Mouse (Mus musculus) lung, embryonic 15.5 days (tissue): ENCODE measurements around the gene Smad3. TPM values are rescaled to one million over a fixed set of nuclear protein-coding genes. Genes with fewer than 3 reads are reported as not detected.

Experiments
- ATAC-seq: fragments of 200-750 bp; cut with Nextera tagmentation; 2 replicates; pipeline ENCODE4 v1.8.0; 2017; ENCODE audit warnings: moderate number of reproducible peaks, borderline replicate concordance; ENCODE audit not compliant: low FRiP score, low TSS enrichment; ENCODE audit errors: extremely low read depth
- H3K27ac ChIP-seq: fragments of 300-500 bp; sonication (generic); 2 replicates; pipeline ENCODE4 v1.5.1; 2015; ENCODE audit warnings: moderate library complexity, mild to moderate bottlenecking, inconsistent platforms
- H3K27me3 ChIP-seq: fragments of 300-500 bp; sonication (generic); 2 replicates; pipeline ENCODE4 v1.6.1; 2015; ENCODE audit warnings: inconsistent platforms
- H3K36me3 ChIP-seq: fragments of 300-500 bp; sonication (generic); 2 replicates; pipeline ENCODE4 v1.6.1; 2015; ENCODE audit warnings: inconsistent platforms
- H3K4me1 ChIP-seq: fragments of 300-500 bp; sonication (generic); 2 replicates; pipeline ENCODE4 v1.6.1; 2015; ENCODE audit warnings: inconsistent platforms
- H3K4me2 ChIP-seq: fragments of 300-500 bp; sonication (generic); 2 replicates; pipeline ENCODE4 v1.6.1; 2015; ENCODE audit warnings: inconsistent platforms, mild to moderate bottlenecking, moderate library complexity
- H3K4me3 ChIP-seq: fragments of 300-500 bp; sonication (generic); 2 replicates; pipeline ENCODE4 v1.5.1; 2015; ENCODE audit warnings: mild to moderate bottlenecking, inconsistent platforms
- H3K9ac ChIP-seq: fragments of 300-500 bp; sonication (generic); 2 replicates; pipeline ENCODE4 v1.6.1; 2015; ENCODE audit warnings: inconsistent platforms
- H3K9me3 ChIP-seq: fragments of 300-500 bp; sonication (generic); 2 replicates; pipeline ENCODE4 v1.6.1; 2016; ENCODE audit warnings: inconsistent platforms
- WGBS: fragments of 180-500 bp; shearing (Covaris S2); methylation state at CpG from one replicate; pipeline ENCODE4 v1.1.7; 2015; 5-methylcytosine and 5-hydroxymethylcytosine counted together
- polyA plus RNA-seq: library from polyadenylated mRNA; unstranded; fragments of >200 nt; fragmentation: Nextera tagmentation; extraction: Ambion mirVana; gene quantifications from 2 replicates; pipeline ENCODE4 v1.2.1, GENCODE M21; 2015

Smad3 gene
- polyA plus RNA-seq, 1 experiment from 2014 or later, result 20.7 TPM

DNA sequence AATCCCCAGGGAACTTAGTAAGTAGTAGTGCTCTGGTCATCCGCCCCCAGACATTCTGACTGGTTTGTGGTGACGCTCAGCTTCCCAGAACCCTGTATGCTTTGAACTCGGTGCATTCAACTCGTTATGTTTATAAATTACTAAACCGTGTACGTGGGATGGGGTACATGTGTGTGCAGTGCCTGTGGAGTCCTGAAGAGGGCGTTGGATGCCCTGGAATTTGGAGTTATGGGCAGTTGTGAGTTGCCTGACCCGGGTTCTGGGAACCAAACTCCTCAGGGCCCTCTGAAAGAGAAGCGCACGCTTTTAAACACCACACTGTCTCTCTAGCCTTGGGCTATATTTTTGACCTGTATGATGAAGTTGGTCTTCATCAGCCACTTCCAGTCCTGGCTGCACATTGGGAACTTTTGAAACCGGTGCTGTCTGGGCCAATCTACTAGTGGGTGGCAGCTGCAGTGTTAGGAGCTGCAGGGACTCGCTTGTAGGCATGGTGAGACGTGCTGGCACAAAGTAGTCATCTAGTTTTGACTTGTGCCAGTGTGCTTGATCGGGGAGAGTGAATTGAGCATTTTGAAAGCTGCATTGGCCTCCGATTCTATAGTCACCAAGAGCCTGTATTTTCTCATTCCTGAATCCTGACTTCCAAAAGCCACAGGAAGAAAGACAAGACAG lies 133.8 kb downstream of the Smad3 start:
- Histone ChIP-seq H3K27ac (no peak overlapping the region), H3K4me2 (no peak overlapping the region), H3K9ac (no peak overlapping the region), H3K4me1 (no peaks in the 10 kb centered on the region), H3K27me3 (no peaks in the 10 kb centered on the region), H3K4me3 (no peak overlapping the region), H3K36me3 (peaks cover 12% of the 10 kb centered on the region), H3K9me3 (no peaks in the 10 kb centered on the region)
- ATAC-seq, result no peak
- 84% methylated on average over 15 of the region's 15 CpGs for WGBS

GRCm38 (mm10) chr9:63617967-63618366 lies 139.8 kb downstream of the Smad3 start:
- Histone ChIP-seq H3K36me3 (peaks cover 27% of the 10 kb centered on the region), H3K9ac (no peak overlapping the region), H3K4me3 (no peak overlapping the region), H3K27ac (no peak overlapping the region), H3K27me3 (no peaks in the 10 kb centered on the region), H3K4me2 (no peak overlapping the region), H3K4me1 (peaks cover 19% of the 10 kb centered on the region), H3K9me3 (no peaks in the 10 kb centered on the region)
- 77% methylated on average over 2 of the region's 2 CpGs for WGBS
- ATAC-seq, result no peak

DNA sequence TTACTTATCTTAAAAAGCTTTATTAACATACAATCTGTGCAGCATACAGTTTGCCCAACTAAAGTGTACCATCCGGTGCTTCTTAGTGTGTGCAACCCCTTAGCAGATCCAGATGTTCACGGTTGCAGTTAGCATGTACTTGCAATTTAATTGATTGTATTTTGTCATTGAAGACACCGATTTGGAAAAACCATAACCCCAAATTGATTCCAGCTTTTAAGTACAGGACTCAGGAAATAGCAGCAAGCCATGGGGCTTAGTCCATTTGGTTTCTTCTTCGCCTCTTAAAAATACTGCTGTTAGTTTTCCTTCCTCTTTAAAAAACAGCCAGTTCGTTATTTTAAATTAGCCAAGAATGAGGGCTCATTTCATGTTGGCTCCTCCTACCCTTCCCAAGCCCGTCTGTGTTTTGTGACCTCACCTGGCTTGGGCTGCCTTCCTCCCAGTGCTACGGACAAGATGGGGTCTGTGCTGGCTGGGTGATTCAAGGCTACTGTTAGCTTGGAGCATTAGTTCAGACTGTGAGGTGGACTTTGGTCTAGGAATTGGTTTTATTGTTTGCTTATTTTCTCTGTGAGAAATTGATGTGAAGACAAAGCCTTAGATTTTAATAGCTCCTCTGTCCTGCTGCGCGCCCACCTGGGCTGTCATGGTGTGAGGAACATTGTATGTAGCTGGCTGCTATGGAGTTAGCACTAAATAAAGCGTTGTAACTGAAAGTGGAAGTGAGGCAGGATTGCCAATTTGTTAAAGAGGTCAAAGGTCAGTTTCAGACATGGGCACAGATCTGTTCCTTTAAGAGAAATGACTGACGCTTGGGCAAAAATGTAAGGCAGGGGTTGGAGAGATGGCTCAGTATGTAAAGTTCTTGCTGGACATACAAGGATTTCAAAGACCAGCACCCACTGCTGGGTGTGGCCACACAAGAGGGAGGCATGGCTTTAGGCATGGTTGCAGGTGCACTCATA lies 143.5 kb downstream of the Smad3 start:
- WGBS, result 73% methylated on average over 11 of the region's 11 CpGs
- peaks cover 16% of the 10 kb centered on the region for H3K36me3 ChIP-seq
- no peak for ATAC-seq
- no peak overlapping the region for H3K4me3 ChIP-seq
- no peaks in the 10 kb centered on the region for H3K27me3 ChIP-seq
- H3K27ac ChIP-seq, result peak overlapping the region; percentile 82; the same call in 1 of the 2 replicates
- peaks cover 50% of the 10 kb centered on the region for H3K4me1 ChIP-seq
- no peak overlapping the region for H3K9ac ChIP-seq
- H3K9me3 ChIP-seq, result no peaks in the 10 kb centered on the region
- no peak overlapping the region for H3K4me2 ChIP-seq

- H3K4me2 ChIP-seq, result peak overlapping the region; percentile 40
- ATAC-seq, result peak; percentile 59; the same call in 1 of the 2 replicates
- H3K4me3 ChIP-seq, result no peak overlapping the region
- WGBS, result 9% methylated on average over 1 of the region's 1 CpGs
- no peaks in the 10 kb centered on the region for H3K9me3 ChIP-seq
- peaks cover 11% of the 10 kb centered on the region for H3K36me3 ChIP-seq
- peaks cover 50% of the 10 kb centered on the region for H3K4me1 ChIP-seq
- H3K27ac ChIP-seq, result peak overlapping the region; percentile 82
- H3K9ac ChIP-seq, result no peak overlapping the region
- no peaks in the 10 kb centered on the region for H3K27me3 ChIP-seq
Measured at GRCm38 (mm10) chr9:63613569-63613968, 144.2 kb downstream of the Smad3 start.

- Histone ChIP-seq H3K36me3 (peaks cover 10% of the 10 kb centered on the region), H3K9ac (no peak overlapping the region), H3K4me1 (peaks cover 50% of the 10 kb centered on the region), H3K9me3 (no peaks in the 10 kb centered on the region), H3K27ac (peak overlapping the region; percentile 82), H3K27me3 (no peaks in the 10 kb centered on the region), H3K4me3 (no peak overlapping the region), H3K4me2 (peak overlapping the region; percentile 40)
- peak; percentile 77; the same call in 1 of the 2 replicates for ATAC-seq
- 35% methylated on average over 16 of the region's 16 CpGs for WGBS
Measured at GRCm38 (mm10) chr9:63612565-63613515, 145.0 kb downstream of the Smad3 start.

DNA sequence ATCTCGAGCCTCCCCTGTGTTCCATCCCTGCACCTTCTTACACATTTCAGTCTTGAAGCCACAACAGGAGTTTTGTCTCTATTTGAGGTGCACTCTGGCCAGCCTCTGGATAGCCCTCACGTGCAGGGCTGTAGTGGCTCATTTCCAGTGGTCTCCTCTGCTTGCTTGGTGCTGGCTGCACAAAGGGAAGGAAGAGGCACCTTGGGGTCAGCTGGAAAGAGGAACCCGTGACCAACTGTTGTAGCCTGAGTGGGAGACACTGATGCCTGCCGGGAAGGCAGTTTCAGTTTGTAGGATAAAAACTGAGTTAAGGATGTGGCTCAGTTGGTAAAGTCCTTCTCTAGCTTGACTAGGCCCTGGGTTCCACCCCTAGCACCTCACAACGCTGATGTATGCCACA lies 145.8 kb downstream of the Smad3 start:
- no peak for ATAC-seq
- 38% methylated on average over 5 of the region's 5 CpGs for WGBS
- no peak overlapping the region for H3K4me2 ChIP-seq
- no peaks in the 10 kb centered on the region for H3K27me3 ChIP-seq
- peaks cover 3% of the 10 kb centered on the region for H3K36me3 ChIP-seq
- H3K4me3 ChIP-seq, result no peak overlapping the region
- H3K4me1 ChIP-seq, result peaks cover 50% of the 10 kb centered on the region
- H3K9me3 ChIP-seq, result no peaks in the 10 kb centered on the region
- H3K27ac ChIP-seq, result peak overlapping the region; percentile 82
- no peak overlapping the region for H3K9ac ChIP-seq

- Histone ChIP-seq H3K4me3 (no peak overlapping the region), H3K36me3 (no peaks in the 10 kb centered on the region), H3K27ac (peak overlapping the region; percentile 60), H3K9me3 (no peaks in the 10 kb centered on the region), H3K27me3 (no peaks in the 10 kb centered on the region), H3K9ac (no peak overlapping the region), H3K4me1 (peaks cover 50% of the 10 kb centered on the region), H3K4me2 (no peak overlapping the region)
- WGBS, result 23% methylated on average over 13 of the region's 13 CpGs
- no peak for ATAC-seq
Measured at GRCm38 (mm10) chr9:63610841-63611366, 146.9 kb downstream of the Smad3 start.

DNA sequence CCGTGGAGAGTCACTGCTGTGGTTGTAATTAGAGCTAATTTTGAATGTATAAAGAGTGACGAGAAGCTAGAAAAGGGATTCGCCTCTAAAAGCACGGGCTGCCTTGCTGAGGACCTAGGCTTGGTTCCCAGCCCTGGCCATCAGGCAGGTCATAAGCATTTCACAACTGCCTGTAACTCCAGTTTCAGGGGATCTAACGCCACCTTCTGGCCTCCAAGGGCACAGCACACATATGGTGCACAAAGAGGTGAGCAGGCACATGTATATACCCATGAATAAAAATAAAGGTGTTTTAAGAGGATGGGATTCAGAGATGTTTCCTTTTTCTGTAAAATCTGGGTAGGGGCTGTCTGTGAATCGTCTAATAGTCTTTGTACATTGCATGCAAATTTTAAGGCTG lies 147.6 kb downstream of the Smad3 start:
- H3K4me2 ChIP-seq, result no peak overlapping the region

GRCm38 (mm10) chr9:63609776-63610175 lies 148.0 kb downstream of the Smad3 start:
- no peaks in the 10 kb centered on the region for H3K9me3 ChIP-seq

More for the DNA sequence above, 147.6 kb downstream of the Smad3 start:
- no peak overlapping the region for H3K4me3 ChIP-seq
- H3K4me1 ChIP-seq, result peaks cover 50% of the 10 kb centered on the region
- H3K36me3 ChIP-seq, result no peaks in the 10 kb centered on the region
- ATAC-seq, result no peak
- no peak overlapping the region for H3K9ac ChIP-seq
- H3K27me3 ChIP-seq, result no peaks in the 10 kb centered on the region
- WGBS, result 91% methylated on average over 6 of the region's 6 CpGs
- H3K9me3 ChIP-seq, result no peaks in the 10 kb centered on the region
- H3K27ac ChIP-seq, result no peak overlapping the region

GRCm38 (mm10) chr9:63609246-63609645 lies 148.5 kb downstream of the Smad3 start:
- Histone ChIP-seq H3K4me1 (peaks cover 45% of the 10 kb centered on the region), H3K4me3 (no peak overlapping the region), H3K9ac (no peak overlapping the region), H3K27me3 (no peaks in the 10 kb centered on the region), H3K36me3 (no peaks in the 10 kb centered on the region), H3K4me2 (no peak overlapping the region), H3K9me3 (no peaks in the 10 kb centered on the region), H3K27ac (no peak overlapping the region)
- ATAC-seq, result no peak
- WGBS, result 74% methylated on average over 8 of the region's 8 CpGs

More at GRCm38 (mm10) chr9:63609776-63610175, 148.0 kb downstream of the Smad3 start:
- Histone ChIP-seq H3K4me3 (no peak overlapping the region), H3K36me3 (no peaks in the 10 kb centered on the region), H3K27ac (no peak overlapping the region), H3K27me3 (no peaks in the 10 kb centered on the region), H3K4me2 (no peak overlapping the region), H3K9ac (no peak overlapping the region), H3K4me1 (peaks cover 47% of the 10 kb centered on the region)
- no peak for ATAC-seq
- 93% methylated on average over 2 of the region's 2 CpGs for WGBS

- Histone ChIP-seq H3K27ac (no peak overlapping the region), H3K9ac (no peak overlapping the region), H3K27me3 (no peaks in the 10 kb centered on the region), H3K36me3 (no peaks in the 10 kb centered on the region), H3K4me1 (peaks cover 45% of the 10 kb centered on the region), H3K4me3 (no peak overlapping the region), H3K9me3 (no peaks in the 10 kb centered on the region), H3K4me2 (no peak overlapping the region)
- ATAC-seq, result no peak
- WGBS, result 83% methylated on average over 6 of the region's 6 CpGs
Measured at GRCm38 (mm10) chr9:63608006-63608405, 149.8 kb downstream of the Smad3 start.
